Mouse (Mus musculus): ENCODE measurements around the gene Oas3. TPM values are rescaled to one million over a fixed set of nuclear protein-coding genes. Genes with fewer than 3 reads are reported as not detected.

The Oas3 gene
- total RNA-seq, 2 experiments from 2014 or later, result 0.10 to 0.17 TPM

DNA sequence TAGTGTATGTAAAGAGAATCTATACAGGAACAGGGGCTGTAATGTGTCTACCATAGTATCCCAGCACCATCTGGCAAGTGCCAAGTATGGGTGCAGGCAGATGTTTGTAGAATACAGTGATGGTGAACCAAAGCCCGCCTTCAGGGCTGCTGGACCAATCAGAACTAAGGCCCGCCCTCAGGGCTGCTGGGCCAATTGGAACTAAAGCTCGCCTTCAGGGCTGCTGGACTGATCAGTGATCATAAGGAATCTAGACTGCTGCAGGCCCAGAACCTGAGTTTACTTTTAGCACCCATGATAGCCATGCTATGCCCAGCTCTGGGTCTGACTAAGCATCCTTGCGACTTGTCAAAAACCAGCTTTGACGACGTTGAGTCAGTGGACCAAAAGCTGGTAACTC lies 15.6 kb downstream of the Oas3 start:
- DNase-seq (ENCODE audit: low spot score), result no peak
- intact Hi-C loops (cut with DNase I), result no loop called here

DNA sequence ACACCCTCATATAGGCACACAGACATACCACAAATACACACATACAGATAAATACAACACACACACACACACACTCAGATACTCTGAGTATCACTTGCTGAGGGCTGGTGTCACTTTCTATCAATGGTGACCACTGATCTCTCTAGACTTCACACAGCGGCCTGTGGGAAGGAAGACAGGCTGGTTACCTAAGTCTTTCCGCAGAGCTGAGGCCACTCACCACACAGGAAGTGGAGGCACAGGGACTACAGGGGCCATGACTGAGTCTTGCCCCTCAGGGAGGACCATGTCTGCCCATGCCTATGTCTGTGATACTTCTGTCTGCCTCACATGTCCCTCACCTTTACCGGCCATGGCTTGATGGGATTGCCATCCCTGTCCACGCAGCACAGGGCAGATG lies 23.2 kb downstream of the Oas3 start:
- intact Hi-C loops (cut with DNase I), result no loop called here
- no peak for DNase-seq (ENCODE audit: low spot score)

DNA sequence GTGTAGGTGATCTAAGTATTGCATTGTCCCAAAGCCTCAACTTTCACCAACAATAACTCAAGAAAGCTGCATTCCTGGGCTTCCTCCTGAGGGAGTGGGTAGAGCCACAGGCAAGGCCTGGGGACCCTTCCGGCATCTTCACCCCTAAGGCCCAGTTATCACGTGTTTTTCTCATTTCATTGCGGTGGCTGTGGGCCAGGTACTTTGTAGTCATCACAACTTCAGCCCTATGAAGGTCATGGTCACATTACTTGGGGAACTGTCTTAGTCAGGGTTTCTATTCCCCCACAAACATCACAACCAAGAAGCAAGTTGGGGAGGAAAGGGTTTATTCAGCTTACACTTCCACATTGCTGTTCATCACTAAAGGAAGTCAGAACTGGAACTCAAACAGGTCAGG lies 24.7 kb downstream of the Oas3 start:
- no peak for DNase-seq (ENCODE audit: low spot score)
- intact Hi-C loops (cut with DNase I), result no loop called here

DNA sequence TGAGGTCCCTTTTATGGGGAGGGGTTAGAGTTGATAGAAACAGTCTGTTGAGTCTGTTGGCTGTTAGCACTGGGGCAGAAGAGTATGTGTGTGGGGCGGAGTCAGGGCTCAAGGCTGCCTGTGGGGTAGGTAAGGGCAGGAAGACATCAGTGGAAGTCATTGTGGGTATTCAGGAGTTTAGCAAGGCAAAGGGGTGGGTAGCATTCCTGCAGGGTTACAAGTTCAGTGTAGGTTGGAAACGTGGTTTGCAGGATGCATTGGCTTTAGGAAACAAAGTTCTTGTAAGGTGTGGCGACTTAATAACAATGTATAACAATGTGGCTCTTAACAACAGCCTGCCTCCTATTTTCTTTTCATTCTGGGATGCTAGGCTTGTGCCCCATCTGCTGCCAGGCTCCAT lies 26.3 kb downstream of the Oas3 start:
- no peak for DNase-seq (ENCODE audit: low spot score)
- intact Hi-C loops (cut with DNase I), result no loop called here

DNA sequence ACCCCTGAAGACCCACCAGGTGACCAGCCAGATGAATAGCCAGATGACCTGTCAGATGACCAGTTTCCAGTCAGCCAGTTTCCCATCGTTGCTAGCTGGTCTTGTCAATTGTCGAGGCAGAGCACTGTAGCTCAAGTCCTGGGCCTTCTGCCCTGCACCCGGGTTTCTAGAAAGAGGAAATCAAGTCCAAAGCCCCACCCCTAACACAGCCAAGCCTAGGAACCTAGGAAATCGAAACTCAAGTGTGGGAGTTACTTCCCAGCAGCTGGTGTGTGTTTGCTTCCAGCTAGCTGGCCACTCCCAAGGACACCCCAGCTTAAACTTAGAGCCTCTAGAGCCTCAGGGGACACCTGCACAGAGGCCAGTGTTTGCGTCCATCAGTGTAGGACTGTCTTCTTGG lies 27.8 kb downstream of the Oas3 start, which contains the start of gene Oas2:
TSS of gene Oas2 (minus strand) at position 166 of the 400 bp plus-strand sequence.
- no peak for DNase-seq (ENCODE audit: low spot score)
- intact Hi-C loops (cut with DNase I), result no loop called here

DNA sequence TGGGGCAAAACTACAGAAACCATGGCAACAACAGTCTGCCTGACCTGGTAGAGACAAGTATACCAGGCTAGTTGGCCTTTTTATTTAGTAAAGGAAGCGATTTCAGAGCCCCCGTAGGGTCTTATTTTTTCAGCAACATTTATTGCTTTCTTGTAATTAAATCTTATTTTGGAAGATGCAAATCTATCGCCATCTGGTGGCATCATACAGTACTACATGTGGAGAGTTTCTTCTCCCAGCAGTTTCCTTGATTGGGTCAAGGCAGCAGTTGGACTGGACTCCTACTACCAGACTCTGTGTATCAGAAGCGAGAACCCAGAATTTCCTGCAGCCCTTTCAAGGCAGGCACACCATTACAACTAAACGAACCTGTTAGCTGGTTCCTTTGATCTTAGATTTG lies 31.0 kb downstream of the Oas3 start:
- no peak for DNase-seq (ENCODE audit: low spot score)
- intact Hi-C loops (cut with DNase I), result loop anchor here (1.0 kb wide), 2 partner anchors 67 to 127 kb away; no protein-coding TSS in a partner anchor

DNA sequence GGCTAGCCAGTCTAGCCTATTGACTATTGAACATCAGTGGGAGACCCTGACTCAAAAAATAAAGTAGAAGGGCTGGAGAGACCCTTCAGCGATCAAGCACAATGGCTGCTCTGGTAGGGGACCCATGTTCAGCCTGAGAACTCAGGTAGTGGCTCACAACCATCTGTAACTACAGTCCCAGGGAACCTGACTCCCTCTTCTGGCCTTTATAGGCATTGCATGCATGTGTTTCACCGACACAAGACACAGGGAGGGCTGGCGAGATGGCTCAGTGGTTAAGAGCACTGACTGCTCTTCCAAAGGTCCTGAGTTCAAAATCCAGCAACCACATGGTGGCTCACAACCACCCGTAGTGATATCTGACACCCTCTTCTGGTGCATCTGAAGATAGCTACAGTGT lies 35.3 kb downstream of the Oas3 start:
- no peak for DNase-seq (ENCODE audit: low spot score)
- intact Hi-C loops (cut with DNase I), result loop anchor here (2.0 kb wide), 1 partner anchor 121 kb away; no protein-coding TSS in a partner anchor

DNA sequence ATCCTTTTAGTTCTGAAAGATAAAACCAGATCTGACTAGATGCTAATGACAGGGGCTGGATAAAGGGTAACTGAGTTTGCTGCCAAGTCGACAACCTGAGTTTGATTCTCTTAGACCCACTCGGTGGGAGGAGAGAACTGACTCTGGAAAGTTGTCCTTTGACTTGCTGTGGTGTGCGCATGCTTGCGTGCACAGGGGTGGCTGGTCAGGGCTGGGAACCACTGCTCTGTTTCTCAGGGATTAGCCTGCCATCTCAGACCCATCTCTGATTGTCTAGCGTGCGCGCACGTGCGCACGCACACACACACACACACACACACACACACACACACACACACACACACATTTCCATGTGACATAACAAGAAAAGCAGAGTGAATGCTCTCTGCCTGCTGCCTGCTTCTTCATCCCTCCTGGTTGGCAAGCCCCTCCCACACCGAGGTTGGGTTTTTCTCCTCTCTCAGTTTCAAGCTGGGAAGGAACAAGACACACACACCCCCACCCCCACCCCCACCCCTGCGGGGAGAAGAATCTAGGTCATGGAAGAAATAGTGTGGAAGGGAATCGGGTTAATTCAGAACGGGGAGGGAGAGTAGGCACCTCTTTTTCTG lies 43.0 kb downstream of the Oas3 start:
- DNase-seq (ENCODE audit: low spot score), result no peak
- intact Hi-C loops (cut with DNase I), result no loop called here

DNA sequence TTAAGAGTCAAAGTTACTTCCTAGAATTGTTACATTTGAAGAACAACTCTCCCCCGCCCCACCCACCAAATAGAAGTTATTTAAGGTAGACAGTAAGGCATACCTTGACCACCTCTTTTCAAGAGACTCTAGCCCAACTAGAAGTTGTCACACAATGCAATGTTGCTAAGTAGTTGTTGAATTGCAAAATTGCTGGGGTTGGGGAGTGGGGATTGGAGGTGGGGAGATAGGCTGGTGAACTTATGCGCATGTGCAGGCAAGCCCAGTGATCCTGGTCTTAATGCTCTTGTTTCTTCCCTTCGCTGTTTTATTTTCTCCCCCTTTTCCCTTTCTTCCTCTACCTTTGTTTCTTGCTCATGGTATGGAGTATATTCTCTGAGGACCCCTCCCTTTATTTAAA lies 43.8 kb downstream of the Oas3 start:
- intact Hi-C loops (cut with DNase I), result no loop called here
- DNase-seq (ENCODE audit: low spot score), result no peak

DNA sequence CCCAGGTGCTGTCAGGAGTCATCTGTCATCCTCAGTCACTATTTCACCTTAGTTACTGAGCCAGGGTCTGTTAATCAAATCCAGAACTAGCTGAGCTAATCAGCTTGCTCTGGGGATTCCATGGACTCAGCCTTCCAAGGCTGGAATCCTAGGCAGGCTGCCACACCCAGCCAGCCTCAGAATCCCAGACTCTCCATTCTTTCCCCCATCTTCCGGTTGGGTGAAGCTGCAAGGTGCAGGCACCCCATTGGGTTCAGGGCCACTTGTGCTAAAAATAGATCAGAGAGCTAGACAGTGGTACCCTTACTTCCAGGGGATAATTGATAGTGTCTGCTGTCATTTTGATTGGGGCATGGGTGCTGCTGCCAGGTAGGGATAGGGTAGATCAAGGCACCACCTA lies 44.7 kb downstream of the Oas3 start:
- intact Hi-C loops (cut with DNase I), result no loop called here
- DNase-seq (ENCODE audit: low spot score), result no peak

DNA sequence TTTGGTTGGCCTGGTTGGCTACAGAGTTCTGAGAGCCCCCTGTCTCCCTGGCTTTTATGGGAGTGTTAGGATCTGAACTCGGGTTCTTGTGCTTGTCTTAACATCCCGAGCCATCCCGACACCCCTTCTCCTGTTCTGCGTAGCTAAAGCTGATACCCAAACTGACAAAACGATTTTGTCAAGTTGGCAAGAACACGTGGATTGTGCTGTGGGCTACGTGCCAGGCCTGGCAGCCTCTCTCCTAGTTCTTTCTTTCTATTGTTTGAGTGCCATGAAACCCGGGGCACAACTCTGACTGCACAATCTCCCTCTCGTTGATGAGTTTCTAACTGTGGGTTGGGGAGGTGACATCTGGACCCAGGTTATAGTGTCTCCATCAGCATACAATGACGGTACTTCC lies 48.1 kb downstream of the Oas3 start:
- intact Hi-C loops (cut with DNase I), result no loop called here

DNA sequence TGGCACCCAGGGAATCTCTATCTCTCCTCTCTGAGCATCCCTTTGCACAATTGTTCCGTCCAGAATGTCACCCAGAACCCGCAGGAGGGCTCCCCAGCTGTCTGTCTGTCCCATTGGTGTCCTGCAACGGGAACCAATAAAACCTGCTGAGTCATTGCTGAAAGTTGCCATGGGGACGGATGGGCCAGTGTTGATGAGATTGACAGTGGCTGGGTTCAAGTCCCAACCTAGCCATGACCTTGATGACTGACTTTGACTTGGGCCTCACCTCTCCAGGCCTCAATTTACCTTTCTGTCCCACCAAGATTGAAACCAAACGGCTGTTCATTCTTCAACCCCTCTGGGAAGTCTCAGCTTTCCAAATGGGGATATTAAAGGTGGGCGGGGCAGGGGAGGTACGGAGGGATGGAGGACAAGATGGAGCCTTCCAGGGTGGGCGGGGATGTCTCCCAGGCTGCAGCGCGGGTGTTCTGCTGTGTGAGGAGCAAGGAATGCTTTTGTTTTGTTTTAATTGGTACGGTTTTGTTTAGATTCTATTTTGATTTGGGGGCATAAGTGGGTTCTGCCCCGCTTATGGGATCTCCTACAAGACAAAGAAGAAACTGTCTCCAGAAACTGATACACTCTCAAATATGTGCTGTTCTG lies 51.5 kb downstream of the Oas3 start:
- intact Hi-C loops (cut with DNase I), result no loop called here
- no peak for DNase-seq (ENCODE audit: low spot score)

More for the DNA sequence above, 48.1 kb downstream of the Oas3 start:
- no peak for DNase-seq (ENCODE audit: low spot score)

DNA sequence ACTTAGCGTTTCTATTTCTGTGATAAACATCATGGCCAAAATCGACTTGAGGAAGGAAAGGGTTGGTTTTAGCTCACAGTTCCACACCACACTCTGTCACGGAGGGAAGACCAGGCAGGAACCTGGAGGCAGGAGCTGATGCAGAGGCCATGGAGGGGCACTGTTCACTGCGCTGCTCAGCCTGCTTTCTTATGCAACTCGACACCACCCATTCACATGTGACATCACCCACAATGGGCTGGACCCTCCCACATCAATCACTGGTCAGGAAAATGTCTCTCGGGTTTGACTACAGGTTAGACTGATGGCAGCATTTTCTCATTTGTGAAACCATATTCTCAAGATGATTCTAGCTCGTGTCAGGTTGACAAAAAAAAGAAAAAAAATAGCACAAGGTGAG lies 56.5 kb downstream of the Oas3 start:
- intact Hi-C loops (cut with DNase I), result no loop called here
- DNase-seq (ENCODE audit: low spot score), result no peak

DNA sequence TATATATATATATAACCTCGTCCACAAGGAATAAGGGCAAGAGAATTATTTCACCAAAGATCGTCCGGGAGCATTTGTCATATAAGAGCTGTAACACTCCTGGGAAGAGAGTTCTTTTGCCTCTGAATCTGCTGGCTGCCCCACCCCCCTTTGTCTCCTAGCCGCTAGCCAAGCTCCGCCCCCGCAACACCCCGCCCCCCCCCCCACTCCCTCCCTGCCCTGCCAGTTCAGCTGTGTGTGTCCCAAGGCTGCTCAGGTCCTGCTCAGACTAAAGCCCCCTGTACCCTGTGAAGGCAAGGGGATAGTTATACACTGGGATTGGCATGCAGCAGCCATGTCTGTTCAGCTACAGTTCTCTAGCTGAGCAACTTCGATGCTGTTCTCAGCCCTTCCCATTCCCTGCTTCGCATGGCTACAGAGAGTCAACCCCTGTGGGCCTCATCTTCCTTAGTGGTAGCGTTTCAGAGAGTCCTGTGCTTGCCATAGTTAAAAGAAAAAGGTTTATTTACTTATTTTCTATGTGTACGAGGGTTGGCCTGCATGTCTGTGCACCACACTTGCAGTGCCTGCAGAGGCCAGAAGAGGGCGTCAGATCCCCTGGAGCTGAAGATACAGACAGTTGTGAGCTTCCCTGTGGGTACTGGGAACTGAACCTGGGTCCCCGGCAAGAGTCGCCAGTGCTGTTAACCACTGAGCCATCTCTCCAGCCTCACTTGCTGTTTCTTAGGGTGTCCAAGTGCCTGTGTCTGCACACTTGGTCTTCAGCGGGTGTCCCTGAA lies 58.7 kb downstream of the Oas3 start:
- DNase-seq (ENCODE audit: low spot score), result no peak
- intact Hi-C loops (cut with DNase I), result no loop called here

DNA sequence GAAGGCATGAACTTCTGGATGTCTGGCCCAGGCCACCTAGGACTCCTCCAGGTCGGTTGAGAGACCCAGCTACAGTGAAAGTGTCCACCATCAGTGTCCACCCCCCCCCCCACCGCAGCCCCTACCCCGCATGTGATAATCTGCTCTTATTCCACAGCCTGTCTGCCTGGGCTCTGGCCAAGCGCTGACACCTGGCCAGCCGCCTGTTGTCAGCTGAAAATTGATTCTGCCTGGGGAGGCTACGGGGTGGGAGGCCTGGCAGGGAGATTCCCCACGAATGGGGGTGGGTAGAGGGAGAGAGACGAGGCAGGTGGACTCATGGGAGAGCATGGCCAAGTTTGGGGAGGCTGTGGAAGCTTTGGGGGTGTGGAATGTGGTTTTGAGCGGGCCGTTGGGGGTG lies 60.3 kb downstream of the Oas3 start:
- no peak for DNase-seq (ENCODE audit: low spot score)
- intact Hi-C loops (cut with DNase I), result no loop called here

DNA sequence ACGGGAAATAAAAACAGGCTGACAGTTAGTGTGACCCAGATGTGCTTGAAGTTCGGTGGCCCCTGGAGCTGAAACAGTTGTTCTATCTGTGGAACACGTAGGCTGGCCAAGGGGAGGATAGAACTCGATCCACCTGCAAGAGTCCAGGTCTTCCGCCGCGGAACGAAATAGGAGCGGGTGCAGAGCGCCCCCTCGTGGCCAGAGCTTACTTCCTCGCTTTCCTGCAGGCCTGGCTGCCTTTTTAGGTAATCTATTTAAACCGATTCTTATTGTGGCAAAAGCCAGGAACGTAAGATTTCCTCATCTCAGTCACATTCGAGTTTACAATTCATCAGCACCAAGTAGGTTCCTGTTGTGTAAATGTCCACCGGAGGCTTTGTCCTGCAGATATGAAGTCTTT lies 63.1 kb downstream of the Oas3 start:
- intact Hi-C loops (cut with DNase I), result loop anchor here (1.0 to 2.0 kb wide), 2 partner anchors 35 to 94 kb away; no protein-coding TSS in a partner anchor
- no peak for DNase-seq (ENCODE audit: low spot score)

DNA sequence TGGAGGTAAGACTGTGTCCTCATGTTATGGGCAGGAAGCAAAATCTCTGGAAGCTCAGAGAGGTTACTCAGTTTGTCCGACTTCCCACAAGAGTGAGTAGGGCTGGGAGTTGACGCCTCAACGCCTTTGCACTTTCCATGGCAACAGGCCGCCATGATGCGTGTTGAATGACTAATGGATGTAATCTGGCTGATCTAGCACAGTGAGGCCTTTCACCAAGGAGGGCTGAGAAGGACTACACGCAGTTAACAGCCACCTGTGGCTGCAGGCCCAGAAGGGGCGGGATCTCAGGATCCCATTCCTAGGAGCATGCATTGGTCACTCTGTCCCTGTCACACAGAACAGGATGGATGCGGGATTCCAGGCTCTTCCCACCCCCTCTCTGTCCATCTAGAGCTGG lies 64.7 kb downstream of the Oas3 start:
- intact Hi-C loops (cut with DNase I), result no loop called here
- DNase-seq (ENCODE audit: low spot score), result no peak

DNA sequence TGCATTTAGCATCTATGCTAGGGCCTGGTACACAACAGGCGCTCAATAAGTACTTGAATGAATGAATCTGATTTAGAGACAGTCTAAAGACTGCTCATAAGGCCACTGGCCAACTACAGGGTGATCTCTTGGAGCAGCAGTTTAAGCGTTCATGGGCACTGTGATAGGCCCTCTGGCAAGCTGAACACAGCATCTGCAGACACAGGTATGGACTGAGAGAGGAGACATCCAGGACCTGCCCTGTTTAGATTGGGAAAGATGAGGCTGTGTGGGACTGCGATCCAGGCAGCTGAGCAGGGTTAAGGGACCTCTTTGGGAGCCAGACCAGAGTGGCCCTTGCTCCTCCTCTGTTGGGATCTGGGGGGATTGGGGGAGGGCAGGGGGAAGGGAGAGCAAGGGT lies 65.6 kb downstream of the Oas3 start, which contains the start of gene Dtx1:
TSS of gene Dtx1 (minus strand) at position 101 of the 400 bp plus-strand sequence.
- intact Hi-C loops (cut with DNase I), result no loop called here
- DNase-seq (ENCODE audit: low spot score), result no peak

DNA sequence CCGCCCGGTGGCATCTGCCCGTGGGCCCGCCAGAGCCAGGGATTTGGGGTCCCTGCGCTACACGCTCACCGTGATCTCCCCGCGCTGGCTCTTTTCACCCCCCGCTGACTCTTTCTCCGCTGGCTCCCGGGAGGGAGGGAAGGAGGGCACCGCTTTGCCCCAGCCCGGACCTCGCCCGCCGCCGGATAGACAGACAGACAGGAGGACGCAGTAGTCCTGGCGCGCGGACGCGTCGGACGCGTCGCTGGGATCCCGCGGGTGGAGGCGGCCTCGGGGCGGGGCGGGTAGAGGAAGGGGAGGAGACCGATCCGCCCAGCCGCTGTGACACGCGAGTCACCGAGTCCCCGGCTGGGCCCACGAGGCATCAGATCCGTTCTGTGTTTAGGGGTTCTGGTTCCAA lies 66.0 kb downstream of the Oas3 start:
- intact Hi-C loops (cut with DNase I), result no loop called here
- DNase-seq (ENCODE audit: low spot score), result no peak

DNA sequence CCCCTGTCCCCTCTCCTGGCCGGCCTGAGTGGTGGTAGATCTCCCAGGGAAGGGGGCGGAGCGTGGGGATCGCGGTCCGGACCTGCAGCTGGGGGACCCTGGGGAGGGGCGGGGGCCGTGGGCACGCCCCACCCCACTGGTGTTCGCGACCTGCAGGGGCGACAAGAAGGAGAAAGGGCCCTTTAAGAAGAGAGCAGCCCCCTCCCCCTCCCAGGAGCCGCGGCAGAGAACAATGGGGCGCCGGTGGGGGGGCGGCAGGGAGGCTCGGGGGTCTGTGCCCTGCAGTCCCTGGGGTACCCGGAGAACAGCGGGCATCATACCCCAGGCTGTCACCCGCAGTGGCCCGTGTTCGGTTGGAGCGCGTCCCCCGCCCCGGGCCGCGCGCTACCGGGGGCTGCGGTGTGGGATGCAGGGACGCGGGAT lies 66.6 kb downstream of the Oas3 start:
- intact Hi-C loops (cut with DNase I), result no loop called here
- no peak for DNase-seq (ENCODE audit: low spot score)
